In the genomic region with DNA sequence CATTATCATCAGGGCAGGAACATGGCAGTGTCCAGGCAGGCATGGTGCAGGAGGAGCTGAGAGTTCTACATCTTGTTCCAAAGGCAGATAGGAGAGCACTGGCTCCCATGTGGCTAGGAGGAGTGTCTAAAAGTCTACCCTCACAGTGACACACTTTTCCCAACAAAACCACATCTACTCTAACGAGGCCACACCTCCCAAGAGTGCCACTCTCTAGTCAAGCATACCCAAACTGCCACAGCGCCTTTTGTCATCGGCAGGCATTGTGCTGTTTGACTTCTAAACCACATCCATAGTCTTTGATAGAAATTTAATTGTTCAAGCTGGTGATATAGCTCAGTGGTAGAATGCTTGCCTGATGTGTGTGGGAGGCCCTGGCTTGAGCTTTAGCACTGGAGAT, we compare ENCODE assay signal across 23 mouse cellular contexts. TPM values are rescaled to one million over a fixed set of nuclear protein-coding genes. Genes with fewer than 3 reads are reported as not detected.
DNase-seq lines count a peak whose midpoint lies in the region; ATAC-seq lines count a peak whose summit lies in the region.
"Had no signal": no experiment of that assay in that cellular context is flagged by ENCODE, and none has a peak within 500 bp of the region (broad histone marks: within the 10 kb centered on the region; RNA-seq: fewer than 3 reads in every experiment).

No protein-coding gene starts in this region.

- H3K27me3 ChIP-seq in megakaryocyte, embryonic 14.5 days (replicated peaks), result peaks cover 15% of the 10 kb centered on the region
- H3K27me3 ChIP-seq: hindbrain, embryonic 13.5 days had no signal

- H3K9me3 ChIP-seq in megakaryocyte, embryonic 14.5 days, result peaks cover 11% of the 10 kb centered on the region
- H3K9me3 ChIP-seq: embryonic facial prominence, embryonic 10.5 days; G1E; heart, embryonic 10.5 days; hindbrain, embryonic 13.5 days had no signal

- H3K4me3 ChIP-seq in megakaryocyte, embryonic 14.5 days (replicated peaks), result peak overlapping the region; percentile 42
- H3K4me3 ChIP-seq: embryonic facial prominence, embryonic 10.5 days; gastrocnemius, adult 2 months; heart, embryonic 10.5 days; hindbrain, embryonic 13.5 days had no signal

- DNase-seq in thymus, postnatal 0 days (ENCODE audit: low spot score), result peak; percentile 77
- peak; percentile 33 to 56 for DNase-seq in thymus, postnatal 36 days
- no peak for DNase-seq in B cell, adult 2 months
- no peak for DNase-seq in neural tube, embryonic 10.5 days (ENCODE audit: extremely low spot score, low spot score)
- DNase-seq in gastrocnemius, postnatal 25 days, result no peak
- DNase-seq: adrenal gland, postnatal 14 days; cerebellum, adult 11-12 months; cerebellum, adult 9-11 months; cerebellum, postnatal 36 days; gastrocnemius, adult 2 months; gastrocnemius, postnatal 36 days; heart, adult 18-20 months; heart, postnatal 10 days had no signal

- peaks cover 72% of the 10 kb centered on the region for H3K4me1 ChIP-seq in megakaryocyte, embryonic 14.5 days
- H3K4me1 ChIP-seq: heart, embryonic 10.5 days had no signal

- peaks cover 19% of the 10 kb centered on the region for H3K36me3 ChIP-seq in megakaryocyte, embryonic 14.5 days (replicated peaks; ENCODE audit: low read length)
- H3K36me3 ChIP-seq: embryonic facial prominence, embryonic 10.5 days; G1E; heart, embryonic 10.5 days; hindbrain, embryonic 13.5 days had no signal

- ATAC-seq in megakaryocyte, adult 5-6 weeks (ENCODE audit: poor library complexity, severe bottlenecking), result no peak
- ATAC-seq: activated CD4-positive, CD25-positive, alpha-beta regulatory T cell, adult 4 months; forebrain, embryonic 14.5 days; hindbrain, postnatal 0 days; Patski had no signal

RNA-seq across cellular contexts. Expression of a gene that starts 56.6 kb away (rescaled TPM):
- polyA plus RNA-seq in megakaryocyte, embryonic 14.5 days (2012; ENCODE audit: insufficient read depth, low replicate concordance), result 181 and 204 TPM in 2 replicates
- total RNA-seq in megakaryocyte, adult 5-6 weeks (2015), result 22.2 and 23.9 TPM in 2 replicates
- 9.5 and 10.1 TPM in 2 replicates for total RNA-seq in megakaryocyte, adult 5-6 weeks (2017)
- 50.4 and 56.8 TPM in 2 replicates for polyA plus RNA-seq in thymus, postnatal 0 days (2015; fragmentation: Nextera tagmentation; extraction: Ambion mirVana)
- total RNA-seq in gastrocnemius, postnatal 25 days (2021), result 10 to 100 TPM; 18.6 to 23.0 TPM

Comparison
In these comparisons a context has a peak if more than half of its experiments do, and no peak if none do; other contexts are left out.
1. DNase-seq: peak in thymus, postnatal 0 days (single experiment) and thymus, postnatal 36 days (2 of 2); none in B cell, adult 2 months (0 of 2), neural tube, embryonic 10.5 days (single experiment) and gastrocnemius, postnatal 25 days (single experiment).